Mouse (Mus musculus) heart, adult 18-20 months (tissue): ENCODE data around the gene Prickle1. TPM values are rescaled to one million over a fixed set of nuclear protein-coding genes. Genes with fewer than 3 reads are reported as not detected.

Experiments
- DNase-seq, 2 experiments: peaks; one replicate each; pipeline ENCODE4 v3.0.0; 2021 to 2022; ENCODE audit warnings: mixed read lengths in 1 of 2
- total RNA-seq, 2 experiments: library from RNA; stranded (reverse); gene quantifications; 2 replicates each; pipeline ENCODE4 v1.2.3; 2021

Prickle1 gene
- total RNA-seq, 2 experiments from 2014 or later, result 9.1 to 9.5 TPM

GRCm38 (mm10) chr15:93504808-93505207 is 90.9 kb downstream of the Prickle1 start:
- DNase-seq, result no peak

- no peak for DNase-seq
Observed at GRCm38 (mm10) chr15:93503201-93503745, 92.4 kb downstream of the Prickle1 start.

DNA sequence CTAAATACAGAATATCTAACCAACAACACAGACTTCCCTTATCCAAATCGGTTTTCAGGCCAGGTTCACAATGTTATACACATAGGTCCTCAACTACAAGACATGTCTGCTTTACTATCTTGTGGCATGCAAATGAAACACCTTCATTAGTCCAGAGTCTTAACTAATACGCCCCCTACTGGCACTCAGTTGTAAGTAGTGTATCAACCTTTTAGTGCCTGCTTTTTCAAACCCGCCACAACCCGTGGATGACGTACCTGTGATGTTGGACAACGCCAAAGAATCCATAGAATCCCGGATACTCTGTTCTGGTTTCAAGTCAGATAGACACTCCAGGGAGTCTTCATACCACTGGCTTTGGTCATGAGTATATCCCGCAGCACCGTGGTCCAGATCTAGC is 93.0 kb downstream of the Prickle1 start:
- DNase-seq, result no peak

DNA sequence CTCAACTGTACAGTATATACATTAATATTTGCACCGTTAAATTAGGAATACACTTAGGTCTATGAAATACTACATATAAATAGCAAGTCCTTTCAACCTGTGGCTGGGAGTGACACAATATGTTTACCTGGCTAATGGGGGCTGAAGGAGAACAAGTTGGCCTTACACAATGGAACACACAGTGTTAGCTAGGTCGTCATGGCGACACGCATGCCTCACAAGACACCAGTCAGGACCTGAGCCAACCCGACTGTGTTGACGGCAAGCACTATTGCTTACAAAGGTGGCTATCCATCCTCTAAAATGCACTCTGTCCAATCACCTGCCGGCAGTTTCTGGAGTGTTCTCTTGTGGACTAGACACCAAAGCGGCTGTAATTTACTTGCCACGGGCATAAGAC is 95.8 kb downstream of the Prickle1 start:
- no peak for DNase-seq

- DNase-seq, result peak; percentile 25
Observed at GRCm38 (mm10) chr15:93494700-93495099, 101.0 kb downstream of the Prickle1 start.

DNA sequence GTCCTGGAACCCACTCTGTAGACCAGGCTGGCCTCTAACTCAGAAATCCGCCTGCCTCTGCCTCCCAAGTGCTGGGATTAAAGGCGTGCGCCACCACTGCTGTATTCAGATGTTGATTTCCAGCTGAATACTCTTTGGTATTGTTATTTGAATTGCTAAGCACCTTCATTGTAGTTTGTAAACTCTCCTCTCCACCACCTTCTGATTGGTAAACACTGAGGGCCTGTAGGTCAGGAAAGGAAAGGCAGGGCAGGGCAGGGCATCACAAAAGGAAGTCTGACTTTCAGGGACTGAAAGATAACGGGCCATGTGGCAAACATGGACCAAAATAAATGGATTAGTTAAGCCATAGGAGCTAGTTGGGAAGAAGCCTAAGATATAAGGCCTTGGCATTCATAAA is 106.1 kb downstream of the Prickle1 start:
- DNase-seq, result no peak

GRCm38 (mm10) chr15:93486066-93486465 is 109.6 kb downstream of the Prickle1 start:
- DNase-seq, result peak; percentile 35 to 64

GRCm38 (mm10) chr15:93485252-93485651 is 110.4 kb downstream of the Prickle1 start:
- DNase-seq, result no peak

DNA sequence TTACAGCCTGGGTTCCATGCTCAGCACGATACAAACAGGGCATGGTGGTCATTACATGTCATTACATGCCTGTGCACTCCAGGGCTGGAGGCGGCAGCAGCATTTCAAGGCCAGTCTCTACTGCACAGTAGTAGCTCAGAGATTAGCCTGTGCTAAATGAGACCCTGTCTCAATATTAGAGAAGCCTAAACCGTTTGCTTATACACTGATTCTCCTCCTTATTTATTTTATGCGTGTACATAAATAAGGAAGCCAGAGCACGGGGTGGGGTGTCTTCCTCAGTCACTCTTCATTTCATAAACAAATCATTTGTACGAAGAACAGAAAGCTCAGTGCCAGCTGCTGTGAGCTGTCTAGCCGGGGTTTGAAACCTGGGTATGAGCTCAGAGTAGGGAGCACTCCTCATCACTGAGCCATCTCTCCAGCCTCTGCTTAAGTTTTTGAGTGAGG is 111.4 kb downstream of the Prickle1 start:
- no peak for DNase-seq

- DNase-seq, result no peak
Observed at GRCm38 (mm10) chr15:93481112-93481511, 114.6 kb downstream of the Prickle1 start.

DNA sequence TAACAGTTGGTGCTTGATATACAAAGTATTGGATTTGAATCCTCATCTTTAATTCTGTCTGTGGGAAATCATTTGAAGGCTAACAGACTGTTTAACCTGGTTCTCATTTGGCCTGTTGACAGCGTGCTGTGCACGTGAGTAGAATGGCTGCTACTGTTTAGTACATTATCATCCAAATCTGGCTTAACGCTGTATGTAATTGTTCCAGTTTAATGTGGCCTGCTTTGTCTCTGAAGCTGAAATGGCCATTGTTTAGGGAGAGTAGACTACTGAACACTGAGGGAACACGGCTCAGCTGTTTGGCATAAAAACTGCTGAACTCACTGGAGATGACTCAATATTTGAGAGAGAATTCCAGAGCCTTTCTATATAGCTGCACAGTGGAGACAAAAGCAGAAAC is 116.2 kb downstream of the Prickle1 start:
- DNase-seq, result no peak

- no peak for DNase-seq
Observed at GRCm38 (mm10) chr15:93478676-93479075, 117.0 kb downstream of the Prickle1 start.

GRCm38 (mm10) chr15:93477729-93478128 is 118.0 kb downstream of the Prickle1 start:
- DNase-seq, result no peak

DNA sequence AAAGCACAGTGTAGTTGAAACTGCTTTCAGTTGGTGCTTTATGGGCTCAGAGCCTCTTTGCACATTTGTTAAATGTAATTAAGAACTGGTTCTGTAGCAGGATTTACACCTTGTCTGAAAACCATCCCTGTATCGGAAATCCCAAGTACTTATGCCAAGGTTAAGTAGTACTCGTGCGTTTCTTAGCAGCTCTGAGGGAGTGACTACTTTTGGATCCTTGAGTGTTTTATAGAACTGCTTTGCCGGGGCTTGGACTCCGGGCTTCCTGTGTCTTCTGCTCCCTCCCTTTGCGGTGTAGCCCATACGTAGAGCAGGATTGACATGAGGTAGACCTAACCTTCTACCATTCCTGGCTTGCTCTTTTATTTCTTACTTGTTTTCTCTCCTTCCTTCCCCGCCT is 120.0 kb downstream of the Prickle1 start:
- DNase-seq, result no peak

- DNase-seq, result no peak
Observed at GRCm38 (mm10) chr15:93474277-93474676, 121.4 kb downstream of the Prickle1 start.

GRCm38 (mm10) chr15:93472089-93472488 is 123.6 kb downstream of the Prickle1 start:
- DNase-seq, result no peak

- DNase-seq, result no peak
Observed at GRCm38 (mm10) chr15:93471651-93472050, 124.0 kb downstream of the Prickle1 start.

DNA sequence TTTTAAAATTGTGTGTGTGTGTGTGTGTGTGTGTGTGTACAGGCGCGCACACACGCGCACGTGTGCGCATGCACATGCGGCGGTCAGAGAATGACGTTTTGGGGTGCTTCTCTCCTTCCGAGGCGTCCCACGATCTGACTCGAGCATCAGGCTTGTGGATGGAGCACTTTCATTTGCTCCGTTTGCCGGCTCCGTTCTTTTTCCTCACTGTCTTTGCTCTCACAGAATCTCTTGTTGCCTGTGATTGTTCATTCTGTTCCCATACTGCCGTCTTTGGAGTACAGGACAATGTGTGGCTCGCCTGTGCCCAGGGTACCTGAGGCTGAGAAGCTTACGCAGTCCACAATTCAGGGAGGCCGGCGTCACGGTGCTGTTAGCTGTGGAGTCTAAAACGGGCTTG is 134.6 kb downstream of the Prickle1 start:
- no peak for DNase-seq

DNA sequence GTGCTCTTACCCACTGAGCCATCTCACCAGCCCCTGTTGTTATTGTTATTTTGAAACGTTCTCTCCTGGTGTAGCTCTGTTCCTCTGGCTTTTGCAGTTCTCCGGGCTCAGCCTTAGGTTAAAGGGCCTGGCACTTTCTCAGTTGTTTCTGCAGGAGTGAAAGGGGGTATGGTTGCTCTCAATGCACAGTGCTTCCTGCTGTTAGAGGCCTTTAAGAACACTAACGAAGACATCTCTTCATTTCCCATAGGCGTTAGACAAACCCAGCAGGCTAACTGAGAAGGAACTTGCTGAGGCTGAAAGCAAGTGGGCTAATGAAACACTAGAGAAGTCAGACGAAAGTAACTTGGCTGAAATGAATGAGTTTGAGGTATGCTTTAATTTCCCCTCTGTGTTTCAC is 136.3 kb downstream of the Prickle1 start:
- DNase-seq, result no peak

DNA sequence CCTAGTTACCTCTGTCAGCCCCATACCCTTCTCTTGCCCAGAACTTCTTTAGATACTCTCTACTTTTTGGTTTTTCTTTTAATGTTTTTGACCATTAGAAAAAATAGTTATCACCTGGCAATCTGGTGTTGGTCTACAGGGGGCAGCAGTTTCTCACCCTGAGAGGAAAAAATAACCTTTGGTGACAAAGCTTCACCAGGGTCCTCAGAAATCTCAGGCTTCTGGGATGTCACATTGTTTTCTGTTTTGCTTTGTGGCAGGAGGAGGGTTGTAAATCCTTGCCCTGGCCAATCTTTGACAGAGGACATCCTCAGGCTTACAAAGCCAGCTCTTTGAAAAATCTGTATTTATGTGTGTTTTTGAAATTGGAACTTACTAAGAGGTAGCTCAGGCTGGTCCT is 139.7 kb downstream of the Prickle1 start:
- peak in 1 of 2 experiments; percentile 17 for DNase-seq

GRCm38 (mm10) chr15:93453296-93453695 is 142.4 kb downstream of the Prickle1 start:
- no peak for DNase-seq
